Mouse (Mus musculus): ENCODE data around the gene 5730596B20Rik.

DNA sequence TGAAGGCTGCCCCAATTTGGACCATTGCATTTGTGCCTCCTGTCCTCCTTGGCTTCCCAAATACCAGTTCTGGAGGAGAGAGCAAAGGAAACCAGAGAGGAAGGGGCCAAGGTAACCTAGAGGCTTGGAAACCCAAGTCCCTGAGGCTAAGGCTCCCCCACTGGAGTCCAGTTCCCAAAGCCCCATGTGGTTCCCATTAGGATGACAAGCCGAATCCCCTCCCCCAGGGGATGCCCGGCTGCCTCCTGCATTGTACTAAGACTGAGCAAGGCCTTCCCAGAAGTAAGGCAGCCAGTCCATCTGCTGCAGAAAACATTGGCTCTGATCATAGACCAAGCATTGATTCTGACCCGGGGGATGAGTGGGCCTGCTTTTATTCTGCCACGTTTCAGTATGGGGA lies 6.0 kb upstream of the 5730596B20Rik start:
- no peak for TF ChIP-seq CTCF (IDR thresholded peaks at IDR 0.05; ENCODE audit: borderline replicate concordance, extremely low read depth, insufficient read depth, insufficient read length)
- no peak for TF ChIP-seq POLR2A (IDR thresholded peaks at IDR 0.05; ENCODE audit: borderline replicate concordance, extremely low read depth, insufficient read depth, insufficient read length, poor library complexity, severe bottlenecking)
